ENCODE assay signal across 12 mouse cellular contexts in the genomic region with DNA sequence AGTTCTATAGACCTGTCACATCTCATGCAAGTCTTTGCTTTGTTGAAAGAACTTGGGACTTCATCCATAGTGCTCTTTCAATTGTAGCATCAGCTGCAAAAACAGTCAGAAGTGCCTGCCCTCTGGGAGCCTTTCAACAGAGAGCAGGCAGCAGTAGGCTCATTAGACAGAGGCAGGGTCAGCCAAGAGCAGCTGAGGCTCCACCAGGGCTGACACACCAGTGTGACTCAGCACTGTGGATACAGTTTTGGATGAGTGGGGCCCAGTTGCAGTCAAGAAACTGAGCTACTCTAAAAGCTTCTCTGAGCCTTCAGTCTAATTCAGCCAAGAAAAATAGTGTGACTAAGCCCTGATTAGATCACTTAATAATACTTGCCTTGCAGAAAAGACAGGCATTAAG.
DNase-seq lines count a peak whose midpoint lies in the region; ATAC-seq and TF ChIP-seq lines count a peak whose summit lies in the region.
"Had no signal": no experiment of that assay in that cellular context is flagged by ENCODE, and none has a peak within 500 bp of the region (broad histone marks: within the 10 kb centered on the region; RNA-seq: fewer than 3 reads in every experiment).

No protein-coding gene starts in this region.

- no peaks in the 10 kb centered on the region for H3K9me3 ChIP-seq in hindbrain, postnatal 0 days (ENCODE audit: low read length)
- no peaks in the 10 kb centered on the region for H3K9me3 ChIP-seq in hindbrain, embryonic 14.5 days (ENCODE audit: control insufficient read depth, low read length)
- no peaks in the 10 kb centered on the region for H3K9me3 ChIP-seq in neural tube, embryonic 11.5 days (ENCODE audit: control insufficient read depth, low read length)
- H3K9me3 ChIP-seq in intestine, embryonic 16.5 days (ENCODE audit: control insufficient read depth, low read length) = no peaks in the 10 kb centered on the region
- H3K9me3 ChIP-seq: hindbrain, embryonic 12.5 days; limb, embryonic 12.5 days had no signal

- H3K27me3 ChIP-seq in hindbrain, postnatal 0 days (ENCODE audit: insufficient read depth, low read length) = no peaks in the 10 kb centered on the region
- no peaks in the 10 kb centered on the region for H3K27me3 ChIP-seq in hindbrain, embryonic 14.5 days (ENCODE audit: control insufficient read depth, insufficient read depth, low read length)
- H3K27me3 ChIP-seq in neural tube, embryonic 11.5 days (ENCODE audit: control insufficient read depth, insufficient read depth, low read length) = no peaks in the 10 kb centered on the region
- no peaks in the 10 kb centered on the region for H3K27me3 ChIP-seq in intestine, embryonic 16.5 days (replicated peaks; ENCODE audit: control insufficient read depth, insufficient read depth, low read length)
- H3K27me3 ChIP-seq: hindbrain, embryonic 12.5 days; limb, embryonic 12.5 days had no signal

- no peak overlapping the region for H3K9ac ChIP-seq in hindbrain, postnatal 0 days (replicated peaks; ENCODE audit: low read length)
- H3K9ac ChIP-seq in hindbrain, embryonic 14.5 days = no peak overlapping the region
- H3K9ac ChIP-seq in neural tube, embryonic 11.5 days (ENCODE audit: low read length) = no peak overlapping the region
- H3K9ac ChIP-seq in intestine, embryonic 16.5 days (ENCODE audit: low read depth, low read length) = no peak overlapping the region
- H3K9ac ChIP-seq: hindbrain, embryonic 12.5 days; limb, embryonic 12.5 days had no signal

- H3K36me3 ChIP-seq in hindbrain, postnatal 0 days (ENCODE audit: insufficient read depth, low read length) = no peaks in the 10 kb centered on the region
- H3K36me3 ChIP-seq in hindbrain, embryonic 14.5 days (replicated peaks; ENCODE audit: control insufficient read depth, insufficient read depth) = no peaks in the 10 kb centered on the region
- no peaks in the 10 kb centered on the region for H3K36me3 ChIP-seq in neural tube, embryonic 11.5 days (ENCODE audit: control insufficient read depth, insufficient read depth, low read length)
- H3K36me3 ChIP-seq in intestine, embryonic 16.5 days (ENCODE audit: control insufficient read depth, insufficient read depth, low read length) = no peaks in the 10 kb centered on the region
- H3K36me3 ChIP-seq: hindbrain, embryonic 12.5 days; limb, embryonic 12.5 days had no signal

- intact Hi-C loops in gastrocnemius, postnatal 14 days (cut with DNase I; ENCODE audit: low total_unique reads) = no loop called here

- DNase-seq in hindbrain, postnatal 0 days (ENCODE audit: low spot score) = peak; percentile 7
- DNase-seq in hindbrain, embryonic 14.5 days (ENCODE audit: low spot score) = no peak
- DNase-seq in adrenal gland, postnatal 10 days = peak; percentile 40
- DNase-seq in gastrocnemius, postnatal 14 days = peak; percentile 54
- DNase-seq in neural tube, embryonic 11.5 days (ENCODE audit: low spot score) = peak; percentile 36
- DNase-seq in testis, postnatal 10 days (ENCODE audit: low spot score) = no peak
- no peak for DNase-seq in testis, postnatal 14 days (ENCODE audit: low spot score)
- DNase-seq: cerebellum, adult 2 months; thymus, adult 2 months had no signal

- TF ChIP-seq CTCF in hindbrain, postnatal 0 days (IDR thresholded peaks at IDR 0.05; ENCODE audit: low read depth) = no peak

- no peak overlapping the region for H3K27ac ChIP-seq in hindbrain, postnatal 0 days
- H3K27ac ChIP-seq in hindbrain, embryonic 14.5 days = no peak overlapping the region
- no peak overlapping the region for H3K27ac ChIP-seq in neural tube, embryonic 11.5 days (ENCODE audit: low read depth, low read length)
- H3K27ac ChIP-seq in intestine, embryonic 16.5 days (ENCODE audit: low read length) = no peak overlapping the region
- H3K27ac ChIP-seq: hindbrain, embryonic 12.5 days; limb, embryonic 12.5 days had no signal

- H3K4me2 ChIP-seq in hindbrain, postnatal 0 days (ENCODE audit: low read depth, low read length) = no peak overlapping the region
- H3K4me2 ChIP-seq in hindbrain, embryonic 14.5 days (replicated peaks) = no peak overlapping the region
- H3K4me2 ChIP-seq in neural tube, embryonic 11.5 days (ENCODE audit: low read depth) = no peak overlapping the region
- H3K4me2 ChIP-seq in intestine, embryonic 16.5 days (ENCODE audit: low read depth, low read length) = no peak overlapping the region
- H3K4me2 ChIP-seq: hindbrain, embryonic 12.5 days; limb, embryonic 12.5 days had no signal

- ATAC-seq in hindbrain, postnatal 0 days = no peak
- ATAC-seq in hindbrain, embryonic 14.5 days (ENCODE audit: low FRiP score) = no peak
- ATAC-seq in neural tube, embryonic 11.5 days (ENCODE audit: insufficient read depth, low FRiP score, low TSS enrichment) = no peak
- ATAC-seq in intestine, embryonic 16.5 days = no peak

- H3K4me3 ChIP-seq in hindbrain, postnatal 0 days (ENCODE audit: low read length) = no peak overlapping the region
- no peak overlapping the region for H3K4me3 ChIP-seq in hindbrain, embryonic 14.5 days (replicated peaks; ENCODE audit: low read length)
- no peak overlapping the region for H3K4me3 ChIP-seq in neural tube, embryonic 11.5 days (ENCODE audit: low read depth, low read length)
- no peak overlapping the region for H3K4me3 ChIP-seq in intestine, embryonic 16.5 days (ENCODE audit: low read length)
- H3K4me3 ChIP-seq: hindbrain, embryonic 12.5 days; limb, embryonic 12.5 days had no signal

- no peaks in the 10 kb centered on the region for H3K4me1 ChIP-seq in hindbrain, postnatal 0 days (ENCODE audit: insufficient read depth, low read length)
- no peaks in the 10 kb centered on the region for H3K4me1 ChIP-seq in hindbrain, embryonic 14.5 days (replicated peaks; ENCODE audit: control insufficient read depth, insufficient read depth, low read length)
- no peaks in the 10 kb centered on the region for H3K4me1 ChIP-seq in neural tube, embryonic 11.5 days (ENCODE audit: control insufficient read depth, insufficient read depth, low read length)
- no peaks in the 10 kb centered on the region for H3K4me1 ChIP-seq in intestine, embryonic 16.5 days (ENCODE audit: control insufficient read depth, insufficient read depth, low read length)
- H3K4me1 ChIP-seq: hindbrain, embryonic 12.5 days; limb, embryonic 12.5 days had no signal

Comparison
In these comparisons a context has a peak if more than half of its experiments do, and no peak if none do; other contexts are left out.
1. DNase-seq: peak in hindbrain, postnatal 0 days (single experiment), adrenal gland, postnatal 10 days (single experiment), gastrocnemius, postnatal 14 days (single experiment) and neural tube, embryonic 11.5 days (single experiment); none in hindbrain, embryonic 14.5 days (single experiment), testis, postnatal 10 days (single experiment) and testis, postnatal 14 days (single experiment).